Mouse (Mus musculus) G1E (cell line): ENCODE results near the gene Zfp346.

Experiments
- CTCF ChIP-seq: IDR thresholded peaks from 2 replicates; pipeline ENCODE4 v1.5.1; 2012; ENCODE audit warnings: low read depth, low read length, inconsistent platforms, mixed read lengths
- GATA1 ChIP-seq: IDR thresholded peaks from 2 replicates; pipeline ENCODE4 v1.6.1; 2012; ENCODE audit warnings: borderline replicate concordance, low read length, inconsistent platforms, mixed read lengths

DNA sequence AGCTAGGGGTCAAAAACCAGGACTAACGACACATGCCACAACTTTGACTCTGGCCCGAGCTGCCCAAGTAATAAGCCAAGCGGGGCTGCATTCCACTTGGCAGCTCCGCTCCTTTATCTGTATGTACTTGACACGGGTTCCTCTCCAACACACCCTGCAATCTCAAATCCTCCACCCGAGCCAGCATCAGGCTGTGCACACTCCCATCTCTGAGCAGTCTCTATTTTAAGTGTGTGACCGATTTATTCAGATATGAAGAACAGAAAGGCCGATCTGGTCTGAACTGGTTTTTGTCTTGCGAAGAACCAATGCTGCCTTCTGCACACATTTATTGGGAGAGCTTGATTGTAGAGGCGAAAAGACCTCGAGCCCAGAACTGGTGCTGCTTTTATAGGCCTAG lies 3.5 kb upstream of the Zfp346 start:
- TF ChIP-seq CTCF (no peak), GATA1 (no peak)
